Mouse (Mus musculus) E14TG2a.4 (cell line): ENCODE results near the gene Kcng3.

ENCODE experiments used
- CTCF ChIP-seq: conservative IDR thresholded peaks from 2 replicates; pipeline ENCODE4 v1.5.1; 2014; ENCODE audit warnings: low read length
- NANOG ChIP-seq: IDR thresholded peaks from 2 replicates; pipeline ENCODE4 v1.6.1; 2014; ENCODE audit warnings: borderline replicate concordance, low read length, mixed read lengths
- POU5F1 ChIP-seq: IDR thresholded peaks from 2 replicates; pipeline ENCODE4 v1.6.1; 2014; ENCODE audit warnings: low read length, borderline replicate concordance

DNA sequence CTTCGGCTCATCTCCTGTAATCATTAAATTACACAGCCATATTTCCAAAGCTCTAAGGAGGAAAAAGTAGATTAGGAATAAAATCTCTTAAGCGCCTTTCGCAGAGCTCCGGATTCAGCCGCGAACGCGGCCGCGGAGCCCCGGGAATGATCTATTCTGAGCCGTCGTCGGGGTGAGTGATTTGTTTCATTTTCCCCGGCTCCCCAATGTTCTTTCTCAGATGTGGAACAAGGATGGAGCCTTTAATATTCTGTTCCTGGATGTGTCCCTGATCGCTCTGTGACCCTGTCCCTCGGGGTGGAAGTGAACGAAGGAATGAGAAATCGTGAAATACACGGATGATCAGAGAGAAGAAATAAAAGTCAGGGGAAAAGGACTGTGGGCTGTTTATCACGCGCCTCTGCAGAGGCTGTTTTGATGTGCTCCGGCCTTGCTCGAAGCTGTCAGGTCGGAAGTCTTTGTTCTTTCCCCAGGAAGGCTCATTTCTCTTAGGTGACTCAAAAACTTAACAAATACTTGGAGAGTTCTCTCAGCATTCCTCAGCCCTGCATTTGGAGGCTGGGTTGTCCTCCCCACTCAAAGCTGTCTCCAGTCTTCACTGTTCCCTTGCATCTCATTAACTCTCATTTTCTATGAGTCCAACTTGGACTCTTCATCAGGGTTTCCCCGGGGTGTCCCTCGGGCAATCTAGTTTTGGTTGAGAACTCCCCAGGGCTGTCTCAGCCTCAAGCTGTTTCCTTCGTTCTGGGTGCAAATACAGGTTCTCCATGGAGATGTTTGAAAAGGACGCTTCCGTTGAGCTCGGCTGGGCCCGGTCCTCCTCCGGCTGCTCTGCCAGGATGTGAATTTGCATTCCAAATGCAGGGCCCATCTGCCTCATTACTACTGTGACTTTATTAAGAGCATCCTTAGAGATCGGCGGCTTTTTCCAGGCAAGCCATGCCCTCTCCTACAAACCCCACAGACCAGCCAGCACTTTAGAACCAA is 85.6 kb downstream of the Kcng3 start:
- TF ChIP-seq CTCF (no peak), NANOG (no peak), POU5F1 (no peak)
